Mouse (Mus musculus): ENCODE results near the gene Zfp784. TPM values are rescaled to one million over a fixed set of nuclear protein-coding genes. Genes with fewer than 3 reads are reported as not detected.

Gene Zfp784
- polyA plus RNA-seq, 1 experiment from 2014 or later = 5.7 TPM

DNA sequence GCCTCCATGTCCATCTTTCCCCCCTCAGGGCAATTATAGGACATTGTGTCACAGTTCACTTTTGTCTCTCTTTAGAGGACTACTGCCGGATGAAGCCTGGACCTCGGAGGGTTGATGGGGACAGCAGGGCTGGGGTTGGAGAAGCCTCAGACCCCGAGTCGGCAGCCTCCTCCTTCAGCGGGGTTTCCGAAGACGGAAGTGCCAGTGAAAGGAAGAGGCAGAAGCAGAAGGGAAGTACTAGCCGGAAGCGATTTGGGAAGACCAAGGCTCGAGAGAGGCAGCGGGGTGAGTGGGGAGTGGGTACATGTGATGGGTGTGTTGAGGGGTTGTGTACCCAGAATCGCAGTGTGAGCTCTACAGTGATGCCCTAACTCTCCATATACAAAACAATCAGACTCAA is 21.2 kb upstream of the Zfp784 start:
- no peak for TF ChIP-seq CTCF (IDR thresholded peaks at IDR 0.05; ENCODE audit: low read depth)
- H3K27ac ChIP-seq = no peak overlapping the region
- no peaks in the 10 kb centered on the region for H3K36me3 ChIP-seq (ENCODE audit: insufficient read depth, low read length)
- H3K9me3 ChIP-seq (replicated peaks; ENCODE audit: low read length) = no peaks in the 10 kb centered on the region
- 91% methylated on average over 12 of the region's 12 CpGs for WGBS
- H3K4me1 ChIP-seq (replicated peaks; ENCODE audit: insufficient read depth, low read length) = peaks cover 12% of the 10 kb centered on the region; the same call in 1 of the 2 replicates
- H3K4me2 ChIP-seq (ENCODE audit: low read length) = no peak overlapping the region
- no peak overlapping the region for H3K9ac ChIP-seq (ENCODE audit: low read depth, low read length)
- peaks cover 8% of the 10 kb centered on the region; the same call in 1 of the 2 replicates for H3K27me3 ChIP-seq (ENCODE audit: insufficient read depth, low read length)
- no peak overlapping the region for H3K4me3 ChIP-seq (replicated peaks; ENCODE audit: low read depth, low read length)
- DNase-seq (ENCODE audit: low spot score) (no peak), ATAC-seq (replicated peaks; ENCODE audit: low FRiP score, low read depth) (no peak)

DNA sequence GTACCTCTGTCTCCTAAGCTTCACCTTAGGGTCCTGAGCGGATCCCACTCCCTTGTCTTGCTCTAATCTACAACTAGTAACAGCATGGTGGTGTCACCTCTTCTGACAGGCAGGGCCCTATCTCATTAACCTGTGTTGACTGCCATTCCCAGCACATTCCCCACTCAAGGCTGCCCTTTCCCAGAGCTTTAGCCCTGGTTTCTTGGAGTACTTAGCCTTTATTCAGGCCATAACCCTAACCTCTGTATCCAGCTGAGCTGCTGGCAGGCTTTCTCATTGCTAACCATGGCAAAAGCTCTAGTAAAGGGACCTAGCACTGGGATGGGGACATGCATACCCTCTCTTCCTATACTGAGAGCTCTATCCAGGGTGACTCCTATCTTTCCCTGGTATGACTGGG is 20.4 kb upstream of the Zfp784 start:
- no peak for TF ChIP-seq CTCF (IDR thresholded peaks at IDR 0.05; ENCODE audit: low read depth)
- Histone ChIP-seq H3K4me3 (replicated peaks; ENCODE audit: low read depth, low read length) (no peak overlapping the region), H3K27me3 (ENCODE audit: insufficient read depth, low read length) (peaks cover 16% of the 10 kb centered on the region), H3K9me3 (replicated peaks; ENCODE audit: low read length) (no peaks in the 10 kb centered on the region), H3K4me2 (ENCODE audit: low read length) (no peak overlapping the region), H3K4me1 (replicated peaks; ENCODE audit: insufficient read depth, low read length) (peaks cover 14% of the 10 kb centered on the region; the same call in 1 of the 2 replicates), H3K36me3 (ENCODE audit: insufficient read depth, low read length) (no peaks in the 10 kb centered on the region), H3K27ac (no peak overlapping the region), H3K9ac (ENCODE audit: low read depth, low read length) (no peak overlapping the region)
- WGBS = 100% methylated on average over 1 of the region's 1 CpGs
- DNase-seq (ENCODE audit: low spot score) (no peak), ATAC-seq (replicated peaks; ENCODE audit: low FRiP score, low read depth) (no peak)

DNA sequence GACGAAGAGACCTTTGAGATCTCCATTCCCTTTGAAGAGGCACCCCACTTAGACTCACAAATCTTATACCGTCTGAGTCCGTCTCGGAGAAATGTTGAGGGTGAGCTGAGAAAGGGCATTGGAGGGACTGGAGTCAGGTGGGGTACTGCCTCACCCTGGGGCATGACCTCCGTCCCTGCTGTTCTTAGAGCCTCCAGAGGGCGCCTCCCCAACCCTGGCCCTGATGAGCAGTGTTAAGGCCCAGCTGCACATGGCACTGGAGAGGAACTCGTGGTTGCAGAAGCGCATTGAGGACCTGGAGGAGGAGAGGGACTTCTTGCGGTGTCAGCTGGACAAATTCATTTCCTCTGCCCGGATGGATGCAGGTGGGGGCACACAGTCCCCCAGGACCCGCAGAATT is 19.6 kb upstream of the Zfp784 start:
- no peak overlapping the region for H3K27ac ChIP-seq
- no peaks in the 10 kb centered on the region for H3K36me3 ChIP-seq (ENCODE audit: insufficient read depth, low read length)
- peaks cover 22% of the 10 kb centered on the region for H3K4me1 ChIP-seq (replicated peaks; ENCODE audit: insufficient read depth, low read length)
- H3K9ac ChIP-seq (ENCODE audit: low read depth, low read length) = no peak overlapping the region
- WGBS = 39% methylated on average over 11 of the region's 11 CpGs
- DNase-seq (ENCODE audit: low spot score) (no peak), ATAC-seq (replicated peaks; ENCODE audit: low FRiP score, low read depth) (no peak)
- no peak overlapping the region for H3K4me3 ChIP-seq (replicated peaks; ENCODE audit: low read depth, low read length)
- peak; percentile 50 for TF ChIP-seq CTCF (IDR thresholded peaks at IDR 0.05; ENCODE audit: low read depth)
- H3K9me3 ChIP-seq (replicated peaks; ENCODE audit: low read length) = no peaks in the 10 kb centered on the region
- peak overlapping the region; percentile 86; the same call in 1 of the 2 replicates for H3K4me2 ChIP-seq (ENCODE audit: low read length)
- H3K27me3 ChIP-seq (ENCODE audit: insufficient read depth, low read length) = peaks cover 20% of the 10 kb centered on the region

DNA sequence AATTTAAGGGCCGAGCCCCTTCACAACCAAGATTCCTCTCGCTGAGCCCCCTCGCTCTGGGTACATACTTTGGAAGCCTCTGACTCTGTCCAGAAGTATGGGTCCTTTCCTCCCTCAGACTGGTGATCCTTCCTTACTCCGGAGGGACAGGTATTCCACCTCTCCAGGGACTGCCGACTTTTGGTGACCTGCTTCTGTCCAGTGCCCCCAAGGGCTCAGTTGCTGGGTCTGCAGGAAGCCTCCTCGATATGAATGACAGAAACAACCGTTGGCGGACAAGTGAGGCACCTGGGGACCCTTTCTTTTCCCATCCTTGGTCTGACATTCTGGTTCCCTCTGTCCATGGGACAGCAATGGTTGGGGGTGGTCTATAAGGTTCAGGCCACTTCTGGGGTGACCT is 19.1 kb upstream of the Zfp784 start:
- 25% methylated on average over 8 of the region's 8 CpGs for WGBS
- Histone ChIP-seq H3K27ac (no peak overlapping the region), H3K36me3 (ENCODE audit: insufficient read depth, low read length) (no peaks in the 10 kb centered on the region), H3K4me2 (ENCODE audit: low read length) (peak overlapping the region; percentile 86), H3K4me1 (replicated peaks; ENCODE audit: insufficient read depth, low read length) (peaks cover 26% of the 10 kb centered on the region), H3K9ac (ENCODE audit: low read depth, low read length) (peak overlapping the region; percentile 79; the same call in 1 of the 2 replicates), H3K4me3 (replicated peaks; ENCODE audit: low read depth, low read length) (peak overlapping the region; percentile 52), H3K9me3 (replicated peaks; ENCODE audit: low read length) (no peaks in the 10 kb centered on the region), H3K27me3 (ENCODE audit: insufficient read depth, low read length) (peaks cover 23% of the 10 kb centered on the region)
- ATAC-seq (replicated peaks; ENCODE audit: low FRiP score, low read depth) (no peak), DNase-seq (ENCODE audit: low spot score) (no peak)
- TF ChIP-seq CTCF (IDR thresholded peaks at IDR 0.05; ENCODE audit: low read depth) = no peak

DNA sequence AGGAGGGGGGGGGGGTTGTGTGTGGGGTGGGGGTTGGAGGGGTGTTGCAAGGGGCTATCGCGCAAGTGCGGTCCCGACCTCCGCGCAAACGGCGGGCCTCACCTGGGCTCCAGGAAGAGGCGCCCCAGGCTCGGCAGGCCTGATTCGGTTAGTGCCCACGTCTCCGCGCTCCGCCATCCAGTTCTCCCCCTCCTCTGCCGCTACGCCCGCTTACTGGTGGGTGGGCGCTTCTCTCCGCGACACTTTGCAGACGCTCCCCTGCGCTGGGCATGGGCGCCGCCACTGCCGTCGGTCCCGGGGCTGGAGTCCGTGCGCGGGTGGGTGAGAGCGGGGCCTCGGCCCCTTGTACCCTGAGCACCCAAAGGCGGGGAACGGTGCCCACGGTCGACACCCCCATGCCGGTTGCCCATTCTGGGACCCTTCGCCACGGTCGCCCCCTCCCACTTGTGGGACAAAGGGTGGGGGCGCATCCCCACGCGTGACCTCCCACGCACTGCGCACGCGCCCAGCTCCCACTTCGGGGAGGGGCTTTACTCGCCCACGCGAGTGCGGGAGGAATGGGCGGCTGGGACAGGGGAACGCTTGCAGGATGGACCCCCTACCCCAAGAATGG is 18.5 kb upstream of the Zfp784 start:
- peak overlapping the region; percentile 52 for H3K4me3 ChIP-seq (replicated peaks; ENCODE audit: low read depth, low read length)
- TF ChIP-seq CTCF (IDR thresholded peaks at IDR 0.05; ENCODE audit: low read depth) = no peak
- peak overlapping the region; percentile 38; the same call in 1 of the 2 replicates for H3K27ac ChIP-seq
- peaks cover 27% of the 10 kb centered on the region for H3K4me1 ChIP-seq (replicated peaks; ENCODE audit: insufficient read depth, low read length)
- H3K27me3 ChIP-seq (ENCODE audit: insufficient read depth, low read length) = peaks cover 23% of the 10 kb centered on the region
- H3K4me2 ChIP-seq (ENCODE audit: low read length) = peak overlapping the region; percentile 86
- H3K9ac ChIP-seq (ENCODE audit: low read depth, low read length) = peak overlapping the region; percentile 79
- ATAC-seq (replicated peaks; ENCODE audit: low FRiP score, low read depth) (no peak), DNase-seq (ENCODE audit: low spot score) (no peak)
- H3K36me3 ChIP-seq (ENCODE audit: insufficient read depth, low read length) = no peaks in the 10 kb centered on the region
- WGBS = 1% methylated on average over 52 of the region's 55 CpGs
- no peaks in the 10 kb centered on the region for H3K9me3 ChIP-seq (replicated peaks; ENCODE audit: low read length)

DNA sequence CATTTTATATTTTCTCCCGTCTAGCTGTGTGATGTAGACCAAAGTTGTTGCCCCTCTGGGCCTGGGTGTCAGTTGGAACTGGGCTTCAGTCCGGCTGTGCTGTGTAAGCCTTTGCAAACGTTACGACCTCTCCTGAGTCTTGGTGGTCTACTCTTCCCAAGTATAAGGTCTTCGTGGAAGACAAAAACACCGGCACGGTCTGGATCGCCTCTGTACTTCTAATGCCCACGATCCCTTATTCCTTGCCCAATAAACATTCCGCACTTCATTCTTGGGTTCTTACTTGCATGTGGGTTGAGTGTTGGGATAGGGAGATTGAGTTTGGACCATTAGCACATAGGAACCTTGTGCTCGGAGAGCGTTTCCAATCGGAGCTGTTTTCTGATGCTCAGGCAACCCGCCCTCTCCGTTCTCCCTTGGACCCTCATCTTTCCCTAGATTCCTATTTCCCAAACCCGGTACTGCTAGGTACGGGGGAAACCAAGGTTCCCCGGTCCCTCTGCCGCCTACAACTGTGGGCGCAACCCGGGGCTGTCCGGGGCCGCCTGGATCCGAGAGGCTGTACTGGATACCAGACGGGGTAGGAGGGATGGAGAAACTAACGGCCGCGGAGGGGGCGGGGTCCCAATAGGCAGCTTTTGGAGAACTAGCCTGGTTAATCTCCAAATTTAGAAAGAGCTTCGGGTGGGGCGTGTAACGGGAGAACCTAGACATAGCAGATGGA is 15.4 kb upstream of the Zfp784 start:
- no peak for TF ChIP-seq CTCF (IDR thresholded peaks at IDR 0.05; ENCODE audit: low read depth)
- ATAC-seq (replicated peaks; ENCODE audit: low FRiP score, low read depth) (no peak), DNase-seq (ENCODE audit: low spot score) (peak; percentile 39)
- Histone ChIP-seq H3K27me3 (ENCODE audit: insufficient read depth, low read length) (peaks cover 23% of the 10 kb centered on the region), H3K9me3 (replicated peaks; ENCODE audit: low read length) (no peaks in the 10 kb centered on the region), H3K4me1 (replicated peaks; ENCODE audit: insufficient read depth, low read length) (peaks cover 26% of the 10 kb centered on the region), H3K9ac (ENCODE audit: low read depth, low read length) (peak overlapping the region; percentile 56), H3K36me3 (ENCODE audit: insufficient read depth, low read length) (no peaks in the 10 kb centered on the region), H3K4me3 (replicated peaks; ENCODE audit: low read depth, low read length) (peak overlapping the region; percentile 60), H3K4me2 (ENCODE audit: low read length) (peak overlapping the region; percentile 81), H3K27ac (no peak overlapping the region)
- WGBS = 9% methylated on average over 32 of the region's 32 CpGs
